Mouse (Mus musculus): ENCODE measurements around the gene Dgat2l6.

Dgat2l6 gene

GRCm38 (mm10) chrX:100524471-100524870 lies at the start of gene Dgat2l6:
Gene Dgat2l6 (plus strand): TSS chrX:100524838.
- DNase-seq (ENCODE audit: low read depth), result no peak

GRCm38 (mm10) chrX:100475569-100476223 lies 48.9 kb upstream of the Dgat2l6 start:
- no peak for DNase-seq (ENCODE audit: low read depth)

GRCm38 (mm10) chrX:100480317-100480716 lies 44.3 kb upstream of the Dgat2l6 start:
- DNase-seq (ENCODE audit: low read depth), result peak; percentile 43

GRCm38 (mm10) chrX:100493500-100494067 lies 31.1 kb upstream of the Dgat2l6 start:
- no peak for DNase-seq (ENCODE audit: low read depth)

- DNase-seq (ENCODE audit: low read depth), result peak; percentile 56
Measured at GRCm38 (mm10) chrX:100494068-100494978, 30.3 kb upstream of the Dgat2l6 start, which contains the start of gene Igbp1. Gene Igbp1 (plus strand): TSS chrX:100494291.

GRCm38 (mm10) chrX:100504175-100504851 lies 20.3 kb upstream of the Dgat2l6 start:
- DNase-seq (ENCODE audit: low read depth), result no peak

GRCm38 (mm10) chrX:100508164-100508563 lies 16.5 kb upstream of the Dgat2l6 start:
- DNase-seq (ENCODE audit: low read depth), result no peak

GRCm38 (mm10) chrX:100509921-100510320 lies 14.7 kb upstream of the Dgat2l6 start:
- no peak for DNase-seq (ENCODE audit: low read depth)

- DNase-seq (ENCODE audit: low read depth), result no peak
Measured at GRCm38 (mm10) chrX:100516683-100517082, 8.0 kb upstream of the Dgat2l6 start.

GRCm38 (mm10) chrX:100517626-100518025 lies 7.0 kb upstream of the Dgat2l6 start:
- no peak for DNase-seq (ENCODE audit: low read depth)

GRCm38 (mm10) chrX:100518532-100518931 lies 6.1 kb upstream of the Dgat2l6 start:
- no peak for DNase-seq (ENCODE audit: low read depth)

GRCm38 (mm10) chrX:100556026-100556425 lies 31.4 kb downstream of the Dgat2l6 start:
- DNase-seq (ENCODE audit: low read depth), result no peak

- no peak for DNase-seq (ENCODE audit: low read depth)
Measured at GRCm38 (mm10) chrX:100565696-100566095, 41.1 kb downstream of the Dgat2l6 start.

GRCm38 (mm10) chrX:100571951-100572350 lies 47.3 kb downstream of the Dgat2l6 start, which contains the start of gene Awat1:
Gene Awat1 (plus strand): TSS chrX:100572251.
- no peak for DNase-seq (ENCODE audit: low read depth)

GRCm38 (mm10) chrX:100594791-100595190 lies 70.2 kb downstream of the Dgat2l6 start, which contains the start of gene P2ry4:
Gene P2ry4 (minus strand): TSS chrX:100594869.
- DNase-seq (ENCODE audit: low read depth), result no peak

Measured in c-Kit-positive CD71-negative TER-119-negative erythroid progenitor cells, embryonic 14.5 days (primary cell).